Mouse (Mus musculus) heart, postnatal 4 days (tissue): ENCODE data around the gene Gm3685. TPM values are rescaled to one million over a fixed set of nuclear protein-coding genes. Genes with fewer than 3 reads are reported as not detected.
"Not testable (repeated sequence)": the region's sequence is repeated elsewhere in the genome, so short reads cannot be mapped to it uniquely, and the experiment has no call there.

Source experiments
- DNase-seq: peaks from one replicate; pipeline ENCODE4 v3.0.0; 2021
- total RNA-seq, 2 experiments: library from RNA; stranded (reverse); gene quantifications; 2 replicates each; pipeline ENCODE4 v1.2.3; 2021

The Gm3685 gene
- total RNA-seq = not detected

GRCm38 (mm10) chr14:7044870-7045269 lies at the start of gene Gm3685:
Gene Gm3685, minus strand, starts transcription at chr14:7044970.
- DNase-seq = not testable (repeated sequence)

GRCm38 (mm10) chr14:7026781-7027749 lies 17.7 kb downstream of the Gm3685 start, which contains the start of gene Gm10406:
Gene Gm10406, minus strand, starts transcription at chr14:7027449.
- DNase-seq = peak; percentile 62

- peak; percentile 10 for DNase-seq
Observed at GRCm38 (mm10) chr14:7026274-7026673, 18.5 kb downstream of the Gm3685 start.

Other genes with a start within 250 kb of the Gm3685 start
- not detected for gene Gm3642, start 204.7 kb downstream of the Gm3685 start, total RNA-seq
- under 1 TPM; 0.43 to 0.59 TPM for gene Gm3667, start 155.0 kb downstream of the Gm3685 start, total RNA-seq
- gene Gm6356, start 71.2 kb downstream of the Gm3685 start, total RNA-seq = not detected
- under 1 TPM; 0.17 to 0.63 TPM for gene Gm10406, start 17.5 kb downstream of the Gm3685 start, total RNA-seq
- gene Gm3696, start 55.7 kb upstream of the Gm3685 start, total RNA-seq = 1 to 10 TPM in 1 of 2 experiments, under 1 TPM in 1; 0.23 to 1.5 TPM
- gene Gm6676, start 80.4 kb upstream of the Gm3685 start, total RNA-seq = not detected
- under 1 TPM; 0.34 to 0.43 TPM for gene Gm3512, start 129.6 kb upstream of the Gm3685 start, total RNA-seq
- not detected for gene Gm16434, start 149.6 kb upstream of the Gm3685 start, total RNA-seq
- gene Gm3727, start 219.7 kb upstream of the Gm3685 start, total RNA-seq = not detected